Mouse (Mus musculus) hindbrain, embryonic 11.5 days (tissue): ENCODE measurements around the gene Rpl22l1. TPM values are rescaled to one million over a fixed set of nuclear protein-coding genes. Genes with fewer than 3 reads are reported as not detected.

ENCODE experiments used
- ATAC-seq: fragments of 200-750 bp; cut with Nextera tagmentation; 2 replicates; pipeline ENCODE4 v1.8.0; 2017; ENCODE audit warnings: mild to moderate bottlenecking, moderate TSS enrichment, moderate library complexity; ENCODE audit not compliant: low FRiP score
- DNase-seq: peaks from one replicate; pipeline ENCODE4 v3.0.0-alpha.2; 2015; ENCODE audit warnings: low spot score
- H3K27ac ChIP-seq: fragments of 300-500 bp; sonication (generic); 2 replicates; pipeline ENCODE4 v1.5.1; 2014; ENCODE audit warnings: mild to moderate bottlenecking, low read depth, low read length
- H3K27me3 ChIP-seq: fragments of 300-500 bp; sonication (generic); 2 replicates; pipeline ENCODE4 v1.6.1; 2014; ENCODE audit warnings: mild to moderate bottlenecking, low read length, moderate library complexity, mixed read lengths; ENCODE audit not compliant: control insufficient read depth, insufficient read depth
- H3K36me3 ChIP-seq: fragments of 300-500 bp; sonication (generic); 2 replicates; pipeline ENCODE4 v1.6.1; 2014; ENCODE audit warnings: mild to moderate bottlenecking, low read length, moderate library complexity, mixed read lengths; ENCODE audit not compliant: control insufficient read depth, insufficient read depth
- H3K4me1 ChIP-seq: fragments of 300-500 bp; sonication (generic); replicated peaks from 2 replicates; pipeline ENCODE4 v1.6.1; 2014; ENCODE audit warnings: low read length, mixed read lengths; ENCODE audit not compliant: control insufficient read depth, insufficient read depth
- H3K4me2 ChIP-seq: fragments of 300-500 bp; sonication (generic); replicated peaks from 2 replicates; pipeline ENCODE4 v1.6.1; 2014; ENCODE audit warnings: mild to moderate bottlenecking, low read depth, low read length
- H3K4me3 ChIP-seq: fragments of 300-500 bp; sonication (generic); 2 replicates; pipeline ENCODE4 v1.5.1; 2014; ENCODE audit warnings: low read depth, low read length
- H3K9ac ChIP-seq: fragments of 300-500 bp; sonication (generic); 2 replicates; pipeline ENCODE4 v1.6.1; 2014; ENCODE audit warnings: low read depth, low read length
- H3K9me3 ChIP-seq: fragments of 300-500 bp; sonication (generic); 2 replicates; pipeline ENCODE4 v1.6.1; 2016; ENCODE audit warnings: low read length; ENCODE audit not compliant: control insufficient read depth
- WGBS: fragments of 180-500 bp; shearing (Covaris S2); extraction: QIAGEN DNeasy Blood & Tissue Kit; methylation state at CpG from one replicate; pipeline ENCODE4 v1.1.7; 2014; 5-methylcytosine and 5-hydroxymethylcytosine counted together
- polyA plus RNA-seq: library from polyadenylated mRNA; unstranded; fragments of >200 nt; fragmentation: Nextera tagmentation; extraction: Ambion mirVana; gene quantifications from 2 replicates; pipeline ENCODE4 v1.2.1, GENCODE M21; 2014

Rpl22l1 gene
- polyA plus RNA-seq, 1 experiment from 2014 or later = 369 TPM

DNA sequence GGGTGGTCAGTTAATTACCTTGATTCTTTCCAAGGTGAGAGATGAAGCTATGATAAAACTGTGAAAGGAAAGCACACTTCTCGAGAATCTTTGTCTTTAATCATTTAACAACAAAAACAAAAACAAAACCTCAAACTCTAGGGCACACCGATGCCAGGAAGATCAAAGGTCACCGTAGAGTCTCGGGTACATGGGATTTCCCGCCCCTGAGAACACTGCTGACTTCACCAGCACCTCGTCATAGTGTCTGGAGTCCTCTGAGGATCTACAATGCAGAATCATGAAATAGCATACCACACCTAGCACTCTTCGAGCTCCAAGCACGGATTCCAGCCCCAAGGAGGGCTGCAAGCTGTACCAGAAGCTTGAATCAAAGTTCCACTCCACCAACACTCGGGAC lies 24.7 kb upstream of the Rpl22l1 start:
- 70% methylated on average over 9 of the region's 9 CpGs for WGBS
- peak overlapping the region; percentile 79 for H3K4me3 ChIP-seq
- no peaks in the 10 kb centered on the region for H3K4me1 ChIP-seq
- no peaks in the 10 kb centered on the region for H3K9me3 ChIP-seq
- no peak overlapping the region for H3K27ac ChIP-seq
- 0 out of 2 replicates have a peak, but pooled peaks cover 2% of the 10 kb centered on the region for H3K27me3 ChIP-seq
- peak overlapping the region; percentile 98 for H3K4me2 ChIP-seq
- no peaks in the 10 kb centered on the region for H3K36me3 ChIP-seq
- DNase-seq = no peak
- H3K9ac ChIP-seq = no peak overlapping the region
- ATAC-seq = peak; percentile 37

DNA sequence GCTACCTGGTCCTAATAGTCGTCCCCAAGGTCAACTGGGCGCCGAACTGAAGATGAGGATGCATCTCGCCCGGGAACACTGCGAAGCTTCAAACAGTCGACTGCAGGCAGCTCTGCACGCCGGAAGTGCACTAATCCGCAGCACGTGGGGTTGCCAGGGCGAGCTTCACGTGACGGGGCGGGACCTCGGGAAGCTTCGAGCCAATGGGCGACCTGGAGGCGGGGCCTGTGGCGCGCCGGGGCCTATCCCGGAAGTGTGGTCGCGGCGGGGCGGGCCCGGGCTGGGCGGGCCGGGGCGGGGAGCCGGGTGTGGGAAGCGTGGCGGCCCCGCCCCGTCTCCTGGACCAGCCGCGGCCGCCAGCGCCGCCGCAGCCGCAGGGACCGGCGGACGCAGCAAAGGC lies 24.2 kb upstream of the Rpl22l1 start, which contains the start of gene Eif5a2:
Eif5a2 (plus strand) TSS at position 283 of the 400 bp plus-strand sequence.
- WGBS = 2% methylated on average over 41 of the region's 46 CpGs
- Histone ChIP-seq H3K4me2 (peak within 1 kb of the TSS; percentile 98), H3K27ac (no peak within 1 kb of the TSS), H3K9ac (peak within 1 kb of the TSS; percentile 74), H3K9me3 (no peaks in the 10 kb centered on the region), H3K4me1 (no peaks in the 10 kb centered on the region), H3K27me3 (0 out of 2 replicates have a peak, but pooled peaks cover 2% of the 10 kb centered on the region), H3K4me3 (peak within 1 kb of the TSS; percentile 79), H3K36me3 (no peaks in the 10 kb centered on the region)
- ATAC-seq = peak; percentile 99
- peak; percentile 96 for DNase-seq

DNA sequence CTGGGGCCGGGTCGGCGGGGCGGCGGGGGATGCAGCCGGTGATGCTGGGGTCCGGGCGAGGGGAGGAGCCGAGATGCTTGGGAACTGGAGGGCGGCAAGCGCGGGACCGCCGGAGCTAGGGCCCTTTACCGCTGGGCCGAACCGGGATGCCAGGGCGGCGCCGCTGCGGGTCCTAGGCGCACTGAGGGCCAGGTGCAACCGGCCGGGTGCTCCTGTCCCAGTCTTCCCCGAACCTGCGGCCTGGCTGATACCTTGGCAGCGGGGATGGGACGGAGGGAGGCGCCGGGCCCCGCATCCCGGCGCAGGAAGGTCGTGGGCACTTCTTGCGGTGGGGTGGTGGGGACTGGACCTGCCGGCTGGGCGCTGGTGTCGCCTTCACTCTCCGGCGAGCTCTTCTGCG lies 23.8 kb upstream of the Rpl22l1 start:
- no peak for ATAC-seq
- peak overlapping the region; percentile 79 for H3K4me3 ChIP-seq
- no peaks in the 10 kb centered on the region for H3K9me3 ChIP-seq

DNA sequence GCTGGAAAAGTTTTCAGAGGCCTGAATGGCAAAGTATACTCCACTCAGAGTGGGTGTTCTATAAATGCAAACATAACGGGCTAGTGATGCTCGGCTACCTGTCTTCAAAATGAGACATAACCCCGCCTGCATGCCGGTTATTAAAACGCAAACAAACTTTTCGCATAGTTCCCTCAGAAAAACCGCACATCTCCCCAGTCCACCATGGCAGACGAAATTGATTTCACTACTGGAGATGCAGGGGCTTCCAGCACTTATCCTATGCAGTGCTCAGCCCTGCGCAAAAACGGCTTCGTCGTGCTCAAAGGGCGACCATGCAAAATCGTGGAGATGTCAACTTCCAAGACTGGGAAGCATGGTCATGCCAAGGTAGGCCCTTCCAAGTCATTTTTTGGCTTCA lies 23.4 kb upstream of the Rpl22l1 start:
- Histone ChIP-seq H3K4me1 (no peaks in the 10 kb centered on the region), H3K4me3 (peak overlapping the region; percentile 79), H3K27ac (no peak overlapping the region), H3K27me3 (0 out of 2 replicates have a peak, but pooled peaks cover 2% of the 10 kb centered on the region), H3K9me3 (no peaks in the 10 kb centered on the region), H3K9ac (peak overlapping the region; percentile 74), H3K4me2 (peak overlapping the region; percentile 98), H3K36me3 (no peaks in the 10 kb centered on the region)
- DNase-seq (peak; percentile 30), ATAC-seq (no peak)
- WGBS = 23% methylated on average over 14 of the region's 14 CpGs

More for the DNA sequence above, 23.8 kb upstream of the Rpl22l1 start:
- Histone ChIP-seq H3K27ac (no peak overlapping the region), H3K4me1 (no peaks in the 10 kb centered on the region), H3K4me2 (peak overlapping the region; percentile 98), H3K9ac (peak overlapping the region; percentile 74), H3K36me3 (no peaks in the 10 kb centered on the region), H3K27me3 (0 out of 2 replicates have a peak, but pooled peaks cover 2% of the 10 kb centered on the region)
- WGBS = 0% methylated on average over 32 of the region's 41 CpGs
- no peak for DNase-seq

DNA sequence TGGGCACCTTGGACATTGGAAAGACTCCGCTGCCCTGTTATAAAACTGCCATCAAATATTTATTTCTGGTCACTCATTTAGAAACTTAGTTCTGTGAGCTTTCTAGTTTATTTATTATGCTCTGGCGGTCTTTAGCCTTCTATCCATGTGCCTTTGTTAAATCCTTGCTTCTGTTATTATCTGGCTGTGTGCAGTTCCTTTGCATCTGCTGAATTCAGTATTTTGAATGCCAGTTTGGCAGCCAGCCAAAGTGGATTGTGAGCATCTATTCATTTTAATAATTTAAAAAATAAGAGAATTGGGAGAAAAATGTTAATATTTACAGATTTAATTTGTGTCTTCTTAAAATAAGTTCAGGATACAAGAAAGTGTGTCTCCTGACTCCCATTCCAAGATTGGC lies 21.1 kb upstream of the Rpl22l1 start:
- 89% methylated on average over 2 of the region's 2 CpGs for WGBS
- H3K9me3 ChIP-seq = no peaks in the 10 kb centered on the region
- no peaks in the 10 kb centered on the region for H3K36me3 ChIP-seq
- no peak overlapping the region for H3K9ac ChIP-seq
- ATAC-seq (no peak), DNase-seq (no peak)
- no peaks in the 10 kb centered on the region for H3K4me1 ChIP-seq
- H3K27me3 ChIP-seq = 0 out of 2 replicates have a peak, but pooled peaks cover 2% of the 10 kb centered on the region
- H3K4me3 ChIP-seq = no peak overlapping the region
- H3K27ac ChIP-seq = no peak overlapping the region
- H3K4me2 ChIP-seq = no peak overlapping the region

DNA sequence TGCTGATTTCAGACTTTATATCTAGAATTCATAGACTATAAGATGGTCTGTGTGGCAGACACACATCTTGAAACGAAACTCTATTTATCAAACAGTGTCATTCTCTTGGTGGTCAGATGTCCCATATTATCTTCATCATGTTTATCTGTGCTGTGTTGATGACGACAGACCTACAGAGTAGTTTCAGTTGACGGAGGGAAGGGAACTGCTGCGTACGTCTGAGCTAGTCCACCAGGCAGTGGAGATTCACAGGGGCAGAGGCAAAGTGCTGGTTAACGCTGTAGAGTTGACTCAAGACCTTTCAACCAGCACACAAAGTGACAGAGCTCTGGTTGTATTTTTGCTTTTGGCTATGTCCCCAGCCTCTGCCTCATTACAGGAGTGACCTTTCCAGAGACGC lies 10.4 kb upstream of the Rpl22l1 start:
- 90% methylated on average over 7 of the region's 7 CpGs for WGBS
- no peaks in the 10 kb centered on the region for H3K4me1 ChIP-seq
- H3K4me2 ChIP-seq = no peak overlapping the region
- no peak overlapping the region for H3K27ac ChIP-seq
- H3K9me3 ChIP-seq = no peaks in the 10 kb centered on the region
- H3K36me3 ChIP-seq = no peaks in the 10 kb centered on the region
- H3K4me3 ChIP-seq = no peak overlapping the region
- ATAC-seq (no peak), DNase-seq (no peak)
- H3K27me3 ChIP-seq = no peaks in the 10 kb centered on the region
- no peak overlapping the region for H3K9ac ChIP-seq

DNA sequence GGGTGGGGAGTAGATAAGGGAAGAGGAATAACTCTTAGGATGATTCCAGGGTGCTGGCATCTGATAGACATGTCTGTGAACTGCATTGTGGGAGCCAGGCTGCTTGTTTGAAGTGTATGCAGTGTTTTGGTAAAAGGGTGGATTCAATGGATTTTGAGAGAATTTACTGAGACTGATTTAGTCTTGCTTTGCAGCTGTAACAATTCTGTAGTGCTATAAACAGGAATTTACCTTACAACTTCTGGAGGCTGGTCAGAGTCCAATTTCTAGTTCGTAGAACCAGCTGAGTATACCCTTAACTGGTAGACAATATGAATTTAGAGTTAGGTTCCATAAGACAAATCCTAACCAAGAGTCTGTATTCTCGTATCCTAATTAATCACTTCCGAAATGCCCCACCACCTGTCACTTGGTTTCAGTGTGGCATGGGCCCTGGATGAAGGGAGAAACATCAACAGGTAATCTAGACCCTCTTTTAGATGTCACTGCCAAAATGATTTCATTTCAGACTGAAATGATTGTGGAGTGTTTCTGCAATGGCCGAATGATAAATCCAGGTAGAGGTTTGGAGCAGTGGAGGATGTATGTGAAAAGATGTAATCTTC lies 2.9 kb downstream of the Rpl22l1 start:
- ATAC-seq (no peak), DNase-seq (no peak)
- Histone ChIP-seq H3K27ac (no peak overlapping the region), H3K27me3 (no peaks in the 10 kb centered on the region), H3K9ac (no peak overlapping the region), H3K4me1 (no peaks in the 10 kb centered on the region), H3K4me3 (no peak overlapping the region), H3K9me3 (no peaks in the 10 kb centered on the region), H3K4me2 (no peak overlapping the region), H3K36me3 (no peaks in the 10 kb centered on the region)
- WGBS = 87% methylated on average over 4 of the region's 4 CpGs

DNA sequence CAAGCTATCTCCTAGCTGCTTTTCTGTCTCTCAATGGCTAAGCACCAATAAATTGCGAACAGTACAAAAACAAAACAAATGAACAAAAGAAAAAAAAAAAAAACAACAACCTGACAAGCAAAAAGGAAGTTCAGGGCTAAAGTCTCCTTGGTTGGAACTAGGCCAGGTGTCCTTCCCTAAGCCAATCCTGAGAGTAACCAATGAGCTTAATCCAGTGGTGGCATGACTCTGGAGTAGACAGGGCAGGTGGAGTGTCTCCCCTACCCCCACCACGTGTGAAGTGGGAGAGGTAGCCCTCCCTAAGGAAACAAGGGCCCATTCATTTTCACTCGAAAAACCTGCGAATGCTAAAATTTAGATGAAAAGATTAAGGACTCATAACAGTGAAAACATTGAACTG lies 6.2 kb downstream of the Rpl22l1 start:
- Histone ChIP-seq H3K9ac (no peak overlapping the region), H3K36me3 (no peaks in the 10 kb centered on the region), H3K4me1 (no peaks in the 10 kb centered on the region), H3K4me3 (no peak overlapping the region), H3K27ac (no peak overlapping the region), H3K27me3 (no peaks in the 10 kb centered on the region), H3K9me3 (no peaks in the 10 kb centered on the region), H3K4me2 (no peak overlapping the region)
- no peak for DNase-seq
- no peak for ATAC-seq
- WGBS = 84% methylated on average over 4 of the region's 4 CpGs

DNA sequence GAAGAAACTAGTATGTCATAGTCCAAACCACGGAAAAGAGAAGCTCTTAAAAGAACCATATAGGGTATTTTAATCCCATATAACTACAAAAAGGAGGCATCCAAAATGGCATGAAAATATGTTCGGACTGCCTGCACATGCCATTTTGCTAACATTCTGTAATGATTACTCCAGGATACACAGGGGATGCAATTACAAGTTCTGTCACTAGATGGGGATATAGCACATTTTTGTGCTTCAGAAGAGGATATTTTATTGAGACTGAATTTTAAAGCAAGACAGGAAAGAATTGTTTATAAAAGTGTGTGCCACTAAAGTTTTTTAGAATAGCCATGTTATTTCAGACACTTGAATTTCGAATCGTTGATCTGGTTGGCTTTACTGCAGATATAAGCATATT lies 9.1 kb downstream of the Rpl22l1 start:
- H3K4me3 ChIP-seq = no peak overlapping the region
- H3K27me3 ChIP-seq = no peaks in the 10 kb centered on the region
- WGBS = 18% methylated on average over 4 of the region's 4 CpGs
- no peak overlapping the region for H3K4me2 ChIP-seq
- no peaks in the 10 kb centered on the region for H3K4me1 ChIP-seq
- DNase-seq = peak; percentile 80
- no peaks in the 10 kb centered on the region for H3K9me3 ChIP-seq
- no peak overlapping the region for H3K27ac ChIP-seq
- H3K9ac ChIP-seq = no peak overlapping the region
- ATAC-seq = no peak
- H3K36me3 ChIP-seq = no peaks in the 10 kb centered on the region
